Comparison of ENCODE assay signal across 20 mouse cellular contexts in the genomic region with DNA sequence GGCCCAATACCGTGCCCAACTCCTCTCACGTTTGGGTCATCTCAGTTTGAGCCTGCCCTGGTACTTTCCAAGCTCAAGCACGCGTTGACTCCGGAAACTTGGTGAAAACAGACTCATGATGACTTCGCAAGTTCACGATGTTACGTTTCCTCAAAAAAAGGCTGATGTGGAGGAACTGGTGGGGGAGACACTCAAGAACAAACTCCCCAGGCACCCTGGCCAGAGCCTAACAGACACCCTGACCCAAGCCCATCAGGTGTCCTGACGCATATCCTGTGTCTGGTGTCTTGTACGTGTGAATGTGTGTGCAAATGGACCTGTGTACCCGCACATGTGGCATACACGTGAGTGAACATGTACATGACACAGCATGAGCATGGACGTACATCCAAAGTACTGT. TPM values are rescaled to one million over a fixed set of nuclear protein-coding genes. Genes with fewer than 3 reads are reported as not detected.
DNase-seq lines count a peak whose midpoint lies in the region; ATAC-seq and TF ChIP-seq lines count a peak whose summit lies in the region.
"Had no signal": no experiment of that assay in that cellular context is flagged by ENCODE, and none has a peak within 500 bp of the region (broad histone marks: within the 10 kb centered on the region; RNA-seq: fewer than 3 reads in every experiment).

No protein-coding gene starts in this region.

- no peaks in the 10 kb centered on the region for H3K9me3 ChIP-seq in intestine, postnatal 0 days (ENCODE audit: control insufficient read depth)
- H3K9me3 ChIP-seq: embryonic facial prominence, embryonic 12.5 days; forebrain, embryonic 15.5 days; heart, embryonic 13.5 days; liver, embryonic 15.5 days; midbrain, embryonic 10.5 days; neural tube, embryonic 15.5 days had no signal

- no peaks in the 10 kb centered on the region for H3K4me1 ChIP-seq in intestine, postnatal 0 days (replicated peaks; ENCODE audit: control insufficient read depth, insufficient read depth, low read length)

- H3K4me2 ChIP-seq in intestine, postnatal 0 days (replicated peaks; ENCODE audit: low read depth), result no peak overlapping the region
- H3K4me2 ChIP-seq: embryonic facial prominence, embryonic 12.5 days; forebrain, embryonic 15.5 days; heart, embryonic 13.5 days; liver, embryonic 15.5 days; neural tube, embryonic 15.5 days had no signal

- no peak for TF ChIP-seq CTCF in intestine, postnatal 0 days (IDR thresholded peaks at IDR 0.05; ENCODE audit: low read depth)

- no peak overlapping the region for H3K4me3 ChIP-seq in intestine, postnatal 0 days (ENCODE audit: low read depth, low read length)
- H3K4me3 ChIP-seq: embryonic facial prominence, embryonic 12.5 days; forebrain, embryonic 15.5 days; heart, embryonic 13.5 days; liver, embryonic 15.5 days; midbrain, embryonic 10.5 days; neural tube, embryonic 15.5 days had no signal

- H3K9ac ChIP-seq in intestine, postnatal 0 days (ENCODE audit: low read depth, low read length), result no peak overlapping the region
- H3K9ac ChIP-seq: embryonic facial prominence, embryonic 12.5 days; forebrain, embryonic 15.5 days; heart, embryonic 13.5 days; liver, embryonic 15.5 days; neural tube, embryonic 15.5 days had no signal

- H3K27ac ChIP-seq in intestine, postnatal 0 days (ENCODE audit: low read depth, low read length), result no peak overlapping the region
- H3K27ac ChIP-seq: embryonic facial prominence, embryonic 12.5 days; forebrain, embryonic 15.5 days; heart, embryonic 13.5 days; liver, embryonic 15.5 days; midbrain, embryonic 10.5 days; neural tube, embryonic 15.5 days had no signal

- 79% methylated on average over 13 of the region's 13 CpGs for WGBS in intestine, postnatal 0 days

- no peaks in the 10 kb centered on the region for H3K27me3 ChIP-seq in intestine, postnatal 0 days (replicated peaks; ENCODE audit: control insufficient read depth, insufficient read depth, low read length)
- H3K27me3 ChIP-seq: embryonic facial prominence, embryonic 12.5 days; forebrain, embryonic 15.5 days; heart, embryonic 13.5 days; liver, embryonic 15.5 days; neural tube, embryonic 15.5 days had no signal

- H3K36me3 ChIP-seq in intestine, postnatal 0 days (ENCODE audit: control insufficient read depth, insufficient read depth), result peaks cover 49% of the 10 kb centered on the region
- H3K36me3 ChIP-seq: forebrain, embryonic 15.5 days; neural tube, embryonic 15.5 days had no signal

- peak; percentile 41 for ATAC-seq in common myeloid progenitor, adult 5-6 weeks (replicated peaks; ENCODE audit: low read depth, poor library complexity, severe bottlenecking)
- peak; percentile 51 for ATAC-seq in megakaryocyte, adult 5-6 weeks (ENCODE audit: poor library complexity, severe bottlenecking)
- ATAC-seq in intestine, postnatal 0 days, result no peak
- ATAC-seq: forebrain, embryonic 15.5 days had no signal

- DNase-seq in heart, adult 9 months (ENCODE audit: low spot score in 2 of 2), result peak; percentile 44 to 50
- no peak for DNase-seq in heart, postnatal 4 days
- DNase-seq in natural killer cell, adult 2 months (ENCODE audit: low spot score in 2 of 2), result peak; percentile 66 to 78
- no peak for DNase-seq in frontal cortex, postnatal 14 days (ENCODE audit: low spot score in 2 of 2)
- DNase-seq in spleen, adult 18-20 months, result no peak
- DNase-seq: cerebellum, adult 9-10 months; heart, postnatal 36 days; kidney, adult 2 months; kidney, postnatal 14 days; lung, postnatal 10 days; retina, postnatal 1 day had no signal

RNA-seq across cellular contexts. Expression of a gene that starts 13.4 kb away (rescaled TPM):
- total RNA-seq in heart, postnatal 4 days (2021), result 10 to 100 TPM; 51.3 to 53.5 TPM
- total RNA-seq in common myeloid progenitor, adult 5-6 weeks (2017), result 29.3 and 42.7 TPM in 2 replicates
- 76.1 and 81.6 TPM in 2 replicates for total RNA-seq in megakaryocyte, adult 5-6 weeks (2015)
- total RNA-seq in megakaryocyte, adult 5-6 weeks (2017), result 33.4 and 48.2 TPM in 2 replicates
- 108 and 111 TPM in 2 replicates for polyA plus RNA-seq in intestine, postnatal 0 days (2015; fragmentation: Nextera tagmentation; extraction: Ambion mirVana)

RNA-seq across cellular contexts. Expression of a gene that starts 15.1 kb away (rescaled TPM):
- 100 to 1,000 TPM; 103 to 108 TPM for total RNA-seq in heart, postnatal 4 days (2021)
- total RNA-seq in common myeloid progenitor, adult 5-6 weeks (2017), result 11.0 and 19.1 TPM in 2 replicates
- 85.5 and 103 TPM in 2 replicates for total RNA-seq in megakaryocyte, adult 5-6 weeks (2015)
- 91.0 and 123 TPM in 2 replicates for total RNA-seq in megakaryocyte, adult 5-6 weeks (2017)
- polyA plus RNA-seq in intestine, postnatal 0 days (2015; fragmentation: Nextera tagmentation; extraction: Ambion mirVana), result 105 and 117 TPM in 2 replicates

RNA-seq across cellular contexts. Expression of a gene that starts 47.8 kb away (rescaled TPM):
- total RNA-seq in heart, postnatal 4 days (2021), result under 1 TPM; 0.43 to 0.68 TPM
- total RNA-seq in common myeloid progenitor, adult 5-6 weeks (2017), result 1.4 and 4.2 TPM in 2 replicates
- 44.4 and 49.1 TPM in 2 replicates for total RNA-seq in megakaryocyte, adult 5-6 weeks (2015)
- 39.6 and 42.3 TPM in 2 replicates for total RNA-seq in megakaryocyte, adult 5-6 weeks (2017)
- polyA plus RNA-seq in intestine, postnatal 0 days (2015; fragmentation: Nextera tagmentation; extraction: Ambion mirVana), result 0.65 and 1.3 TPM in 2 replicates

RNA-seq across cellular contexts. Expression of a gene that starts 52.9 kb away (rescaled TPM):
- 10 to 100 TPM; 22.3 to 25.0 TPM for total RNA-seq in heart, postnatal 4 days (2021)
- total RNA-seq in common myeloid progenitor, adult 5-6 weeks (2017), result not detected in 2 replicates
- total RNA-seq in megakaryocyte, adult 5-6 weeks (2015), result 0.66 and 1.6 TPM in 2 replicates
- total RNA-seq in megakaryocyte, adult 5-6 weeks (2017), result 0.33 and 0.48 TPM in 2 replicates
- 1.7 and 2.3 TPM in 2 replicates for polyA plus RNA-seq in intestine, postnatal 0 days (2015; fragmentation: Nextera tagmentation; extraction: Ambion mirVana)

Comparison
In these comparisons a context has a peak if more than half of its experiments do, and no peak if none do; other contexts are left out.
1. DNase-seq: peak in heart, adult 9 months (2 of 2) and natural killer cell, adult 2 months (2 of 2); none in heart, postnatal 4 days (single experiment), frontal cortex, postnatal 14 days (0 of 2) and spleen, adult 18-20 months (0 of 2).